Mouse (Mus musculus) erythroblast, embryonic 14.5 days (primary cell): ENCODE results near the gene Alg1.
"Not testable (repeated sequence)": the region's sequence is repeated elsewhere in the genome, so short reads cannot be mapped to it uniquely, and the experiment has no call there.

Experiments used
- GATA1 ChIP-seq: IDR thresholded peaks from 2 replicates; pipeline ENCODE4 v1.6.1; 2012; ENCODE audit warnings: low read length, inconsistent platforms, mixed read lengths
- TAL1 ChIP-seq: IDR thresholded peaks from 3 replicates; pipeline ENCODE4 v1.6.1; 2012; ENCODE audit warnings: low read length, inconsistent platforms, mixed read lengths

- not testable (repeated sequence) for TF ChIP-seq TAL1, GATA1
Measured at GRCm38 (mm10) chr16:5227501-5227900, 5.9 kb upstream of the Alg1 start.
